Mouse (Mus musculus) MEL (cell line): Measurements from ENCODE around the gene Arhgap30. TPM values are rescaled to one million over a fixed set of nuclear protein-coding genes. Genes with fewer than 3 reads are reported as not detected.

Experiments used
- DNase-seq: peaks from one replicate; pipeline ENCODE4 v3.0.0; 2011; ENCODE audit warnings: low read depth, low spot score
- H3K27ac ChIP-seq: 2 replicates; pipeline ENCODE4 v1.5.1; 2012; ENCODE audit warnings: low read depth, mild to moderate bottlenecking, control low read depth, low read length, moderate library complexity; ENCODE audit not compliant: control insufficient read depth
- H3K27me3 ChIP-seq, 2 experiments: fragments of 150-350 bp in 1 of 2; sonication (generic) in 1 of 2; 2 replicates each; pipeline ENCODE4 v1.6.1; 2012; ENCODE audit warnings: low read length in 2 of 2, mild to moderate bottlenecking in 2 of 2, improper control_type of control experiment in 1 of 2, moderate library complexity in 1 of 2; ENCODE audit not compliant: insufficient read depth in 2 of 2, control insufficient read depth in 1 of 2
- H3K36me3 ChIP-seq, 2 experiments: 2 replicates each; pipeline ENCODE4 v1.6.1; 2012 to 2014; ENCODE audit warnings: low read length in 2 of 2, improper control_type of control experiment in 1 of 2, inconsistent platforms in 1 of 2, mild to moderate bottlenecking in 1 of 2; ENCODE audit not compliant: insufficient read depth in 2 of 2, control insufficient read depth in 1 of 2
- H3K4me1 ChIP-seq, 2 experiments: fragments of 150-350 bp in 1 of 2; sonication (generic) in 1 of 2; 2 replicates each; pipeline ENCODE4 v1.6.1; 2012; ENCODE audit warnings: low read length in 2 of 2, improper control_type of control experiment in 1 of 2, mild to moderate bottlenecking in 1 of 2; ENCODE audit not compliant: insufficient read depth in 2 of 2, control insufficient read depth in 1 of 2
- H3K4me3 ChIP-seq, 2 experiments: fragments of 150-350 bp in 1 of 2; sonication (generic) in 1 of 2; 2 replicates each; pipeline ENCODE4 v1.5.1; 2012; ENCODE audit warnings: low read depth in 2 of 2, low read length in 2 of 2, mild to moderate bottlenecking in 2 of 2, moderate library complexity in 2 of 2, control low read depth in 1 of 2, improper control_type of control experiment in 1 of 2; ENCODE audit not compliant: control insufficient read depth in 1 of 2, insufficient read depth in 1 of 2
- H3K79me2 ChIP-seq: 2 replicates; pipeline ENCODE4 v1.6.1; 2012; ENCODE audit warnings: mild to moderate bottlenecking, low read length, moderate library complexity; ENCODE audit not compliant: control insufficient read depth, poor library complexity, insufficient read depth
- H3K9ac ChIP-seq: 2 replicates; pipeline ENCODE4 v1.6.1; 2012; ENCODE audit warnings: low read depth, mild to moderate bottlenecking, control low read depth, low read length, moderate library complexity; ENCODE audit not compliant: control insufficient read depth, poor library complexity, severe bottlenecking
- H3K9me3 ChIP-seq: fragments of 150-350 bp; sonication (generic); replicated peaks from 2 replicates; pipeline ENCODE4 v1.6.1; 2012; ENCODE audit warnings: mild to moderate bottlenecking, low read length, improper control_type of control experiment, moderate library complexity; ENCODE audit not compliant: insufficient read depth
- ELF1 ChIP-seq: IDR thresholded peaks from 2 replicates; pipeline ENCODE4 v1.6.1; 2014; ENCODE audit warnings: low read depth, mild to moderate bottlenecking, inconsistent platforms, low read length, improper control_type of control experiment, moderate library complexity
- EP300 ChIP-seq, 2 experiments: IDR thresholded peaks; 2 replicates each; pipeline ENCODE4 v1.6.1; 2011; ENCODE audit warnings: improper control_type of control experiment in 2 of 2, low read length in 2 of 2, low read depth in 1 of 2, mild to moderate bottlenecking in 1 of 2
- GATA1 ChIP-seq: IDR thresholded peaks from 2 replicates; pipeline ENCODE4 v1.6.1; 2011; ENCODE audit warnings: low read depth, low read length, improper control_type of control experiment
- HCFC1 ChIP-seq: IDR thresholded peaks from 2 replicates; pipeline ENCODE4 v1.6.1; 2012; ENCODE audit warnings: low read depth, mild to moderate bottlenecking, inconsistent platforms, low read length, improper control_type of control experiment, moderate library complexity
- KAT2A ChIP-seq: conservative IDR thresholded peaks from 2 replicates; pipeline ENCODE4 v1.6.1; 2012; ENCODE audit warnings: low read depth, low read length, improper control_type of control experiment, inconsistent platforms
- MXI1 ChIP-seq: IDR thresholded peaks from 2 replicates; pipeline ENCODE4 v1.6.1; 2011; ENCODE audit warnings: mild to moderate bottlenecking, low read depth, low read length, improper control_type of control experiment
- MYC ChIP-seq: IDR thresholded peaks from 2 replicates; pipeline ENCODE4 v1.6.1; 2011; ENCODE audit warnings: low read depth, mild to moderate bottlenecking, low read length, improper control_type of control experiment, moderate library complexity
- NELFE ChIP-seq: IDR thresholded peaks from 2 replicates; pipeline ENCODE4 v1.6.1; 2011; ENCODE audit warnings: low read depth, low read length, improper control_type of control experiment
- NRF1 ChIP-seq: IDR thresholded peaks from 2 replicates; pipeline ENCODE4 v1.6.1; 2014; ENCODE audit warnings: low read depth, mild to moderate bottlenecking, inconsistent platforms, low read length, improper control_type of control experiment, moderate library complexity; ENCODE audit not compliant: poor library complexity, insufficient read depth, severe bottlenecking
- RCOR1 ChIP-seq: IDR thresholded peaks from 2 replicates; pipeline ENCODE4 v1.6.1; 2012; ENCODE audit warnings: low read depth, mild to moderate bottlenecking, inconsistent platforms, low read length, improper control_type of control experiment
- TAL1 ChIP-seq: IDR thresholded peaks from 2 replicates; pipeline ENCODE4 v1.6.1; 2012; ENCODE audit warnings: mild to moderate bottlenecking, inconsistent platforms, low read length, moderate library complexity, mixed read lengths
- TCF12 ChIP-seq: IDR thresholded peaks from 2 replicates; pipeline ENCODE4 v1.6.1; 2014; ENCODE audit warnings: low read depth, mild to moderate bottlenecking, inconsistent platforms, low read length, improper control_type of control experiment, moderate library complexity
- UBTF ChIP-seq: IDR thresholded peaks from 2 replicates; pipeline ENCODE4 v1.6.1; 2012; ENCODE audit warnings: low read depth, mild to moderate bottlenecking, inconsistent platforms, low read length, improper control_type of control experiment, moderate library complexity, borderline replicate concordance; ENCODE audit not compliant: insufficient read depth
- ZMIZ1 ChIP-seq: IDR thresholded peaks from 2 replicates; pipeline ENCODE4 v1.6.1; 2012; ENCODE audit warnings: low read depth, mild to moderate bottlenecking, inconsistent platforms, low read length, improper control_type of control experiment, moderate library complexity
- polyA plus RNA-seq, 2 experiments: library from polyadenylated mRNA; stranded (reverse) in 1 of 2; unstranded in 1 of 2; fragments of >175 nt in 1 of 2; fragments of >200 nt in 1 of 2; gene quantifications; 2 replicates each; pipeline versions ENCODE4 v1.2.1 to v1.2.4; 2012; ENCODE audit warnings: low replicate concordance in 2 of 2, low read depth in 1 of 2; ENCODE audit not compliant: insufficient read length in 2 of 2, insufficient read depth in 1 of 2, missing spikeins in 1 of 2
- total RNA-seq: library from RNA; depleted of rRNA; stranded (reverse); fragments of 300-350 nt; gene quantifications from 2 replicates; pipeline ENCODE4 v1.2.3, GENCODE M21; 2012

The Arhgap30 gene
- total and polyA plus RNA-seq, 3 experiments = 31.0 to 41.2 TPM; not detected in 1

DNA sequence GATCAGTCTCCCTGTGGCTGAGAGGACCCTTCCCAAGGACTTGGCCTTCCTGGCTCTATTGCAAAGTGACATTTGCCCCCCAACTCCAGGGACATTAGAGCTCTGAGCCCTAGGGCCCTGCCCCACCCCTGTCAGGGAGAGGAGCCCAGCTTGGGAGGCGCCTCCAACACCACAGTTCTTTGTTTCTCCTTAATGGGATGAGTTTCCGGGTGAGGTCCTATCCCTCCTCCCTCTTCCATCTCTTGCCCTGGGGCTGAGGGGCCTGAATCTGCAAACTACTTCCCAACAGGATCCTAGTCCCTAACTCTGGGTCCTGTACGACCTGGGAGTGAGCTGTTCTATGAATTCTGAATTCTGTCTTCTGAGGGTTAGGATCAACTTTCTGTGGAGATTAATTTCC, 15.9 kb upstream of the Arhgap30 start:
- peaks cover 2 to 3% of the 10 kb centered on the region in 2 experiments; a peak in 2 of 4 replicates for H3K4me1 ChIP-seq
- H3K9me3 ChIP-seq = no peaks in the 10 kb centered on the region
- DNase-seq = no peak
- H3K36me3 ChIP-seq = peaks cover 0 to 3% of the 10 kb centered on the region in 2 experiments; a peak in 2 of 4 replicates
- H3K27me3 ChIP-seq = no peaks in the 10 kb centered on the region
- TF ChIP-seq TAL1 = no peak
- no peak for TF ChIP-seq EP300 (IDR thresholded peaks at IDR 0.05; ENCODE audit: low read depth in 1 of 2, low read length in 2 of 2)
- no peak for TF ChIP-seq HCFC1
- H3K79me2 ChIP-seq = no peaks in the 10 kb centered on the region
- no peak overlapping the region for H3K4me3 ChIP-seq
- H3K27ac ChIP-seq = no peak overlapping the region
- no peak overlapping the region for H3K9ac ChIP-seq

DNA sequence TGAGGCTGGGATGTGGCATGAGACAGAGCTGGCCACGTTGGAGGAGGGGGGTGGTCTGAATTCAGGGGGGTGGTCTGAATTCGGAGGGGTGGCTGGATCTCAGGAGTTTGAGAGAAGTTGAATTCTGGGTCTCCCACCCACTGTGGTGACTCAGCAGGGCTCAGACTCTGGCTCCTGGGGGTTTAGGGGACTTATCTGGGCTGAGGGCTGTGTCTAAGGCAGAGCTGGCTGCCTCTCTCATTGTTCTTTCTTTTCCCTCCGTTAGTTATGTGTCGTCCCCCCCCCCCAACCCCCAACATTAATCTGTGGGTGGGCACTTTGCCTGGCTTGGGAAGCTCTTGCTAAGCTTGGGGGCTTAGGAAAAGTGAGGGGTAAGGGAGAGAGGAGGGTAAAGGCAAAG, 14.8 kb upstream of the Arhgap30 start:
- Histone ChIP-seq H3K4me1 (peaks cover 2 to 9% of the 10 kb centered on the region in 2 experiments; a peak in 2 of 4 replicates), H3K79me2 (no peaks in the 10 kb centered on the region), H3K27ac (peak overlapping the region; percentile 18; the same call in 1 of the 2 replicates), H3K27me3 (no peaks in the 10 kb centered on the region), H3K9ac (peak overlapping the region; percentile 65)
- DNase-seq = peak; percentile 59
- no peak for TF ChIP-seq UBTF
- TF ChIP-seq ZMIZ1 = no peak
- TF ChIP-seq ELF1 = no peak
- TF ChIP-seq GATA1 = no peak
- no peak for TF ChIP-seq KAT2A
- TF ChIP-seq MYC = no peak
- TF ChIP-seq, all 39 proteins: peak for 0
- no peaks in the 10 kb centered on the region for H3K9me3 ChIP-seq
- H3K4me3 ChIP-seq = peak overlapping the region; percentile 41 to 47; a peak in 3 of 4 replicates
- peaks cover 0 to 3% of the 10 kb centered on the region in 2 experiments; a peak in 2 of 4 replicates for H3K36me3 ChIP-seq

DNA sequence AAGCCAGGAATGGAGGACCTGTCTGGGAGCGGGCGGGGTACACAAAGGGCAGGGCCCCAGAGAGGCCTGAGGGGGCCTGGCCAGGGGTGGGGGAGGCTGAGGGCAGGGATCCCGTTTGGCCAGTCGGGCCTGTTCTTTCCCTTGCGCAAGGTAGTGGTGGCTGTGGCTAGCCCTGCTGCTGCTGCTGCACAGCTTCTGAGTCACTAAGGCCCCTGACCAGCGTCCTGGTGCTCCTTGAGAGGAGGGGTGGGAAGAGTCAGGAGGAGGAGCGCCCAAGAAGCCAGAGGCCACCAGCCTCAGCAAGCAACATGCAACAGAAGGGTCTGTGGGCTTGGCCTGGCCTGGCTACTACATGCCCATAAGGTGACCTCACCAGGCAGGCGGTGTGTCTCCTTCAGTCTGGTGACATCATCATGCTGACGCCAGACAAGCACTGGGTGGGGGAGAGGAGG, 13.1 kb upstream of the Arhgap30 start:
- TF ChIP-seq NRF1 (no peak), NELFE (no peak), TCF12 (no peak), MXI1 (no peak), RCOR1 (no peak)
- Histone ChIP-seq H3K36me3 (peaks cover 0 to 6% of the 10 kb centered on the region in 2 experiments; a peak in 2 of 4 replicates), H3K4me3 (no peak overlapping the region), H3K4me1 (peaks cover 2 to 19% of the 10 kb centered on the region in 2 experiments; a peak in 3 of 4 replicates), H3K9me3 (no peaks in the 10 kb centered on the region), H3K27ac (no peak overlapping the region), H3K9ac (no peak overlapping the region), H3K79me2 (no peaks in the 10 kb centered on the region), H3K27me3 (no peaks in the 10 kb centered on the region)
- no peak for DNase-seq
